Mouse (Mus musculus) MEL (cell line): ENCODE data around the gene Zyx. TPM values are rescaled to one million over a fixed set of nuclear protein-coding genes. Genes with fewer than 3 reads are reported as not detected.

Source experiments
- DNase-seq: peaks from one replicate; pipeline ENCODE4 v3.0.0; 2011; ENCODE audit warnings: low read depth, low spot score
- H3K27ac ChIP-seq: 2 replicates; pipeline ENCODE4 v1.5.1; 2012; ENCODE audit warnings: low read depth, mild to moderate bottlenecking, control low read depth, low read length, moderate library complexity; ENCODE audit not compliant: control insufficient read depth
- H3K27me3 ChIP-seq, 2 experiments: fragments of 150-350 bp in 1 of 2; sonication (generic) in 1 of 2; 2 replicates each; pipeline ENCODE4 v1.6.1; 2012; ENCODE audit warnings: low read length in 2 of 2, mild to moderate bottlenecking in 2 of 2, improper control_type of control experiment in 1 of 2, moderate library complexity in 1 of 2; ENCODE audit not compliant: insufficient read depth in 2 of 2, control insufficient read depth in 1 of 2
- H3K36me3 ChIP-seq, 2 experiments: 2 replicates each; pipeline ENCODE4 v1.6.1; 2012 to 2014; ENCODE audit warnings: low read length in 2 of 2, improper control_type of control experiment in 1 of 2, inconsistent platforms in 1 of 2, mild to moderate bottlenecking in 1 of 2; ENCODE audit not compliant: insufficient read depth in 2 of 2, control insufficient read depth in 1 of 2
- H3K4me1 ChIP-seq, 2 experiments: fragments of 150-350 bp in 1 of 2; sonication (generic) in 1 of 2; 2 replicates each; pipeline ENCODE4 v1.6.1; 2012; ENCODE audit warnings: low read length in 2 of 2, improper control_type of control experiment in 1 of 2, mild to moderate bottlenecking in 1 of 2; ENCODE audit not compliant: insufficient read depth in 2 of 2, control insufficient read depth in 1 of 2
- H3K4me3 ChIP-seq, 2 experiments: fragments of 150-350 bp in 1 of 2; sonication (generic) in 1 of 2; 2 replicates each; pipeline ENCODE4 v1.5.1; 2012; ENCODE audit warnings: low read depth in 2 of 2, low read length in 2 of 2, mild to moderate bottlenecking in 2 of 2, moderate library complexity in 2 of 2, control low read depth in 1 of 2, improper control_type of control experiment in 1 of 2; ENCODE audit not compliant: control insufficient read depth in 1 of 2, insufficient read depth in 1 of 2
- H3K79me2 ChIP-seq: 2 replicates; pipeline ENCODE4 v1.6.1; 2012; ENCODE audit warnings: mild to moderate bottlenecking, low read length, moderate library complexity; ENCODE audit not compliant: control insufficient read depth, poor library complexity, insufficient read depth
- H3K9ac ChIP-seq: 2 replicates; pipeline ENCODE4 v1.6.1; 2012; ENCODE audit warnings: low read depth, mild to moderate bottlenecking, control low read depth, low read length, moderate library complexity; ENCODE audit not compliant: control insufficient read depth, poor library complexity, severe bottlenecking
- H3K9me3 ChIP-seq: fragments of 150-350 bp; sonication (generic); replicated peaks from 2 replicates; pipeline ENCODE4 v1.6.1; 2012; ENCODE audit warnings: mild to moderate bottlenecking, low read length, improper control_type of control experiment, moderate library complexity; ENCODE audit not compliant: insufficient read depth
- BHLHE40 ChIP-seq: IDR thresholded peaks from 2 replicates; pipeline ENCODE4 v1.6.1; 2012; ENCODE audit warnings: low read depth, mild to moderate bottlenecking, inconsistent platforms, low read length, improper control_type of control experiment, borderline replicate concordance
- ELF1 ChIP-seq: IDR thresholded peaks from 2 replicates; pipeline ENCODE4 v1.6.1; 2014; ENCODE audit warnings: low read depth, mild to moderate bottlenecking, inconsistent platforms, low read length, improper control_type of control experiment, moderate library complexity
- EP300 ChIP-seq, 2 experiments: IDR thresholded peaks; 2 replicates each; pipeline ENCODE4 v1.6.1; 2011; ENCODE audit warnings: improper control_type of control experiment in 2 of 2, low read length in 2 of 2, low read depth in 1 of 2, mild to moderate bottlenecking in 1 of 2
- GATA1 ChIP-seq: IDR thresholded peaks from 2 replicates; pipeline ENCODE4 v1.6.1; 2011; ENCODE audit warnings: low read depth, low read length, improper control_type of control experiment
- JUND ChIP-seq: IDR thresholded peaks from 2 replicates; pipeline ENCODE4 v1.6.1; 2011; ENCODE audit warnings: low read depth, mild to moderate bottlenecking, improper control_type of control experiment, low read length
- MYC ChIP-seq: IDR thresholded peaks from 2 replicates; pipeline ENCODE4 v1.6.1; 2011; ENCODE audit warnings: low read depth, mild to moderate bottlenecking, low read length, improper control_type of control experiment, moderate library complexity
- POLR2A ChIP-seq, 2 experiments: IDR thresholded peaks; 2 replicates each; pipeline ENCODE4 v1.6.1; 2011 to 2012; ENCODE audit warnings: low read length in 2 of 2, mild to moderate bottlenecking in 2 of 2, control low read depth in 1 of 2, improper control_type of control experiment in 1 of 2, low read depth in 1 of 2, moderate library complexity in 1 of 2; ENCODE audit not compliant: control insufficient read depth in 1 of 2, insufficient read depth in 1 of 2, poor library complexity in 1 of 2
- SMC3 ChIP-seq: IDR thresholded peaks from 2 replicates; pipeline ENCODE4 v1.6.1; 2011; ENCODE audit warnings: low read depth, low read length, improper control_type of control experiment
- polyA plus RNA-seq, 2 experiments: library from polyadenylated mRNA; stranded (reverse) in 1 of 2; unstranded in 1 of 2; fragments of >175 nt in 1 of 2; fragments of >200 nt in 1 of 2; gene quantifications; 2 replicates each; pipeline versions ENCODE4 v1.2.1 to v1.2.4; 2012; ENCODE audit warnings: low replicate concordance in 2 of 2, low read depth in 1 of 2; ENCODE audit not compliant: insufficient read length in 2 of 2, insufficient read depth in 1 of 2, missing spikeins in 1 of 2
- total RNA-seq: library from RNA; depleted of rRNA; stranded (reverse); fragments of 300-350 nt; gene quantifications from 2 replicates; pipeline ENCODE4 v1.2.3, GENCODE M21; 2012

The Zyx gene
- total and polyA plus RNA-seq, 3 experiments: 7.0 to 48.4 TPM; not detected in 1

DNA sequence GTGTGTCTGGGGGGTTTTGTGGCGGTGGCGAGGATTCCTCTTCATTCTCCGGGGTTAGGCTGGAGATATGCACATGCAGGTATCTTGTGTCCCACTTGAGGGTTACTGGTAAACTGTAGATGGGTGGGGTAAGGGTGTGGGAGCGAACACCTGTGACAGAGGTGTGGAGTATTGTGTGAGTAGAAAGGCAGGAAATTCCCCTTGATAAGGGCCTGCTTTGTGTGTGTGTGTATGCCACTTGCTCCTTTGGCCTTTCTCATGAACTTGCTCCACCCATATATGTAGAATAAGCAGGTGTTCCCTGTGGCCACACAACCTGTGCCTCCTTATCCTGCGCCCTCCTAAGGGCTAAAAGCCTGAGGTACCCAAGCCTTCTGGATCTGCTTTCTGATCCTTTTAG is 7.5 kb downstream of the Zyx start:
- DNase-seq: no peak
- peaks cover 0 to 22% of the 10 kb centered on the region in 2 experiments; a peak in 3 of 4 replicates for H3K36me3 ChIP-seq
- no peak overlapping the region for H3K9ac ChIP-seq
- no peak overlapping the region for H3K27ac ChIP-seq
- no peaks in the 10 kb centered on the region for H3K79me2 ChIP-seq
- peaks cover 9 to 35% of the 10 kb centered on the region in 2 experiments for H3K4me1 ChIP-seq
- no peak overlapping the region for H3K4me3 ChIP-seq
- no peaks in the 10 kb centered on the region for H3K9me3 ChIP-seq
- H3K27me3 ChIP-seq: no peaks in the 10 kb centered on the region
- TF ChIP-seq EP300 (IDR thresholded peaks at IDR 0.05; ENCODE audit: low read depth in 1 of 2, low read length in 2 of 2) (no peak), SMC3 (no peak), ELF1 (no peak), MYC (no peak)

DNA sequence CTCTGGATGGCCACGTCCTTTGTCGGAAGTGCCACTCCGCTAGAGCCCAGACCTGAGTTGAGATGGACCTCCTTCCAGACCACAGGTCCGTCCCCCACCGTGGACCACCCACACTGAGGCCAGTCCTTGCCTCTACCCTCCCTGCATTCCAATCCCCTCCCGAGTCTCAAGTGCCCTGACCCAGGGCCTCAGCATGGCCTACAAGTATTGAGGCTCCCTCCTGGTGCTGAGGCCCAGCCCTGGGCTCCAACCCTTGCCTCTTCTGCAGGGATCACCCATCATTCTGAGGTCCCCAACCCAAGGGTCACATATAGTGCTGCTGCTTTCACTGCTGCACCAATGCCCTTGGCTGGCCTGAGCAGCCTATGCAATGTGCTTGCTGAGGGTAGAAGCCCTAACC is 8.5 kb downstream of the Zyx start:
- no peak overlapping the region for H3K27ac ChIP-seq
- no peaks in the 10 kb centered on the region for H3K9me3 ChIP-seq
- H3K9ac ChIP-seq: no peak overlapping the region
- no peak for TF ChIP-seq POLR2A (IDR thresholded peaks at IDR 0.05; ENCODE audit: control insufficient read depth in 1 of 2, insufficient read depth in 1 of 2, low read depth in 1 of 2, low read length in 2 of 2, poor library complexity in 1 of 2)
- no peak for TF ChIP-seq JUND
- TF ChIP-seq BHLHE40: no peak
- peaks cover 2 to 33% of the 10 kb centered on the region in 2 experiments; a peak in 3 of 4 replicates for H3K4me1 ChIP-seq
- no peak for DNase-seq
- no peak overlapping the region for H3K4me3 ChIP-seq
- H3K79me2 ChIP-seq: no peaks in the 10 kb centered on the region
- no peaks in the 10 kb centered on the region for H3K27me3 ChIP-seq
- H3K36me3 ChIP-seq: peaks cover 0 to 12% of the 10 kb centered on the region in 2 experiments; a peak in 3 of 4 replicates

DNA sequence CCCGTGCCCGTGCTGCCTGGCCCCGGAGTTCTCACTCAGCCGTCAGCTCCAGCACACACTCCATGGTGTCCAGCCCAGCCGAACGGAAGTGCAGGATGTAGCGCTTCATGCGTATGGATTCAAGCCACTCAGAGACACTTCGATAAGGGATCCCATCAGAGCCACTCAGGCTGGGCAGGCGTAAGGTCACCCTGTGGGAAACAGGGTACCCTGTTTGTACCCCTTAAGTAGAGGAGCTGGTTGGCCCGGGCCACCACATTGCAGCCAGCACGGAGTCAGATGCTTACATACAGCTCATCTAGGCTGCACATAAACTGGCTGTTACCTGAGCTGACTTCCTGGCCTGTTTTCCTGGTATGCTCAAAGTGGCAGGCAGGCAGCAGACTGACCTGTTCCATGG is 9.5 kb downstream of the Zyx start:
- DNase-seq: no peak
- no peaks in the 10 kb centered on the region for H3K9me3 ChIP-seq
- no peak overlapping the region for H3K27ac ChIP-seq
- H3K27me3 ChIP-seq: no peaks in the 10 kb centered on the region
- peaks cover 0 to 8% of the 10 kb centered on the region in 2 experiments; a peak in 3 of 4 replicates for H3K36me3 ChIP-seq
- H3K4me3 ChIP-seq: no peak overlapping the region
- H3K79me2 ChIP-seq: no peaks in the 10 kb centered on the region
- no peak for TF ChIP-seq GATA1
- H3K9ac ChIP-seq: no peak overlapping the region
- peaks cover 2 to 24% of the 10 kb centered on the region in 2 experiments; a peak in 2 of 4 replicates for H3K4me1 ChIP-seq
